ENCODE assay signal across 8 mouse cellular contexts in the genomic region with DNA sequence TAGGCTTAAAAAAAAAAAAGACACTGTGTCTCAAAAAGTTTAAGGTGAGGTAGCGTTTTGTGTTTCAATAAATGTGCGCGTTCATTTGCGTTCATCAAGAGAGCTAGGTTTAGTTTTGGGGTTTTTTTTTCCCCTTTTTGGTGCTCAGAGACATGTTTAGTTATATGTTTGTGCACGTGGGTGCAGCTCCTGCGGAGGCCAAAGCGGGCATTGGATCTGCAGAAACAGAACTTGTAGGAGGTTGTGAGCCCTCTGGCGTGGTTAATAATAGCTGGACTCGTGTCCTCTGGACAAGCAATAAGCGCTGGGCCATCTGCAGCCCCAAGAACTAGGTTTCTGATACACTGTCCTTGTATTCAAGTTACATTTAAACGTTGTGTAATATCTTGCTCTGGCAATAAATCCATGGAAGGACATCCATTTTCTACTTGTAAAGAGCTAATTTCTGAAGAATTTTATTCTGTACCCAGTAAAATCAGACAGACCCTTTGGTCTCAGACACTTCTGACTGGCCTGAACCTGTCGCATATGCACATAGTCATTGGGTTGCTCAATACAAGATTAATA. TPM values are rescaled to one million over a fixed set of nuclear protein-coding genes. Genes with fewer than 3 reads are reported as not detected.
DNase-seq lines count a peak whose midpoint lies in the region; ATAC-seq lines count a peak whose summit lies in the region.

No protein-coding gene starts in this region.

- peak overlapping the region; percentile 98 for H3K4me3 ChIP-seq in kidney, embryonic 16.5 days (ENCODE audit: low read length)
- H3K4me3 ChIP-seq in brown adipose tissue, adult 24 weeks (ENCODE audit: insufficient read depth, low read depth, low read length) = peak overlapping the region; percentile 83
- H3K4me3 ChIP-seq in hindbrain, embryonic 13.5 days = peak overlapping the region; percentile 93
- H3K4me3 ChIP-seq in midbrain, embryonic 16.5 days (ENCODE audit: low read depth, low read length) = peak overlapping the region; percentile 89

- peaks cover 23% of the 10 kb centered on the region for H3K36me3 ChIP-seq in kidney, embryonic 16.5 days (ENCODE audit: insufficient read depth, low read length)
- peaks cover 22% of the 10 kb centered on the region for H3K36me3 ChIP-seq in hindbrain, embryonic 13.5 days
- H3K36me3 ChIP-seq in midbrain, embryonic 16.5 days (ENCODE audit: control insufficient read depth, insufficient read depth, low read length) = no peaks in the 10 kb centered on the region

- no peaks in the 10 kb centered on the region for H3K9me3 ChIP-seq in kidney, embryonic 16.5 days (ENCODE audit: low read length)
- H3K9me3 ChIP-seq in hindbrain, embryonic 13.5 days = no peaks in the 10 kb centered on the region
- H3K9me3 ChIP-seq in midbrain, embryonic 16.5 days (replicated peaks; ENCODE audit: control insufficient read depth, low read length, poor library complexity, severe bottlenecking) = no peaks in the 10 kb centered on the region

- H3K9ac ChIP-seq in kidney, embryonic 16.5 days (replicated peaks; ENCODE audit: low read length) = peak overlapping the region; percentile 84
- peak overlapping the region; percentile 90 for H3K9ac ChIP-seq in hindbrain, embryonic 13.5 days
- H3K9ac ChIP-seq in midbrain, embryonic 16.5 days (ENCODE audit: low read depth, low read length) = peak overlapping the region; percentile 87

- peak overlapping the region; percentile 96 for H3K4me2 ChIP-seq in kidney, embryonic 16.5 days (replicated peaks; ENCODE audit: low read depth, low read length)
- peak overlapping the region; percentile 92 for H3K4me2 ChIP-seq in hindbrain, embryonic 13.5 days
- H3K4me2 ChIP-seq in midbrain, embryonic 16.5 days (ENCODE audit: low read length) = peak overlapping the region; percentile 98

- H3K27ac ChIP-seq in kidney, embryonic 16.5 days (ENCODE audit: low read length) = peak overlapping the region; percentile 91; the same call in 1 of the 2 replicates
- no peak overlapping the region for H3K27ac ChIP-seq in brown adipose tissue, adult 24 weeks (replicated peaks; ENCODE audit: low read depth, low read length)
- H3K27ac ChIP-seq in hindbrain, embryonic 13.5 days = peak overlapping the region; percentile 97; the same call in 1 of the 2 replicates
- H3K27ac ChIP-seq in midbrain, embryonic 16.5 days (ENCODE audit: low read length) = no peak overlapping the region; the same call in 1 of the 2 replicates

- WGBS in kidney, embryonic 16.5 days = 3% methylated on average over 12 of the region's 12 CpGs
- 6% methylated on average over 12 of the region's 12 CpGs for whole genome bisulfite sequencing in hindbrain, embryonic 13.5 days
- 4% methylated on average over 12 of the region's 12 CpGs for WGBS in midbrain, embryonic 16.5 days

- ATAC-seq in kidney, embryonic 16.5 days (ENCODE audit: low FRiP score, low TSS enrichment) = no peak
- no peak for ATAC-seq in hindbrain, embryonic 13.5 days (ENCODE audit: low FRiP score)
- ATAC-seq in midbrain, embryonic 16.5 days = no peak

- H3K27me3 ChIP-seq in kidney, embryonic 16.5 days (ENCODE audit: insufficient read depth, low read length) = no peaks in the 10 kb centered on the region
- no peaks in the 10 kb centered on the region for H3K27me3 ChIP-seq in hindbrain, embryonic 13.5 days
- no peaks in the 10 kb centered on the region for H3K27me3 ChIP-seq in midbrain, embryonic 16.5 days (ENCODE audit: control insufficient read depth, insufficient read depth, low read depth, low read length)

- DNase-seq in kidney, adult 11 months = no peak
- no peak for DNase-seq in yolk sac, embryonic 10.5 days (ENCODE audit: low spot score)
- DNase-seq in spleen, adult 12 weeks (ENCODE audit: low spot score) = no peak
- no peak for DNase-seq in urinary bladder, adult 18-20 months (ENCODE audit: low spot score in 2 of 2)

- H3K4me1 ChIP-seq in kidney, embryonic 16.5 days (ENCODE audit: insufficient read depth, low read length) = peaks cover 21% of the 10 kb centered on the region
- 0 out of 2 replicates have a peak, but pooled peaks cover 2% of the 10 kb centered on the region for H3K4me1 ChIP-seq in brown adipose tissue, adult 24 weeks (ENCODE audit: control insufficient read depth, insufficient read depth, insufficient read length, low read length)
- H3K4me1 ChIP-seq in hindbrain, embryonic 13.5 days (replicated peaks) = peaks cover 33% of the 10 kb centered on the region
- H3K4me1 ChIP-seq in midbrain, embryonic 16.5 days (ENCODE audit: control insufficient read depth, insufficient read depth, low read length) = peaks cover 22% of the 10 kb centered on the region

RNA-seq across cellular contexts. Expression of a gene that starts 0.9 kb away (rescaled TPM):
- polyA plus RNA-seq in kidney, embryonic 16.5 days (2015; fragmentation: Nextera tagmentation; extraction: Ambion mirVana) = 575 and 578 TPM in 2 replicates
- polyA plus RNA-seq in brown adipose tissue, adult 24 weeks (2012; ENCODE audit: insufficient read depth, insufficient read length, missing spikeins) = 88.2 and 89.2 TPM in 2 replicates
- polyA plus RNA-seq in hindbrain, embryonic 13.5 days (2015; fragmentation: Nextera tagmentation; extraction: Ambion mirVana) = 479 and 486 TPM in 2 replicates
- polyA plus RNA-seq in midbrain, embryonic 16.5 days (2015; fragmentation: Nextera tagmentation; extraction: Ambion mirVana) = 280 and 327 TPM in 2 replicates

RNA-seq across cellular contexts. Expression of a gene that starts 6.6 kb away (rescaled TPM):
- 145 and 146 TPM in 2 replicates for polyA plus RNA-seq in kidney, embryonic 16.5 days (2015; fragmentation: Nextera tagmentation; extraction: Ambion mirVana)
- polyA plus RNA-seq in brown adipose tissue, adult 24 weeks (2012; ENCODE audit: insufficient read depth, insufficient read length, missing spikeins) = 43.3 and 73.3 TPM in 2 replicates
- polyA plus RNA-seq in hindbrain, embryonic 13.5 days (2015; fragmentation: Nextera tagmentation; extraction: Ambion mirVana) = 115 and 123 TPM in 2 replicates
- polyA plus RNA-seq in midbrain, embryonic 16.5 days (2015; fragmentation: Nextera tagmentation; extraction: Ambion mirVana) = 120 and 124 TPM in 2 replicates

RNA-seq across cellular contexts. Expression of a gene that starts 24.9 kb away (rescaled TPM):
- 113 and 119 TPM in 2 replicates for polyA plus RNA-seq in kidney, embryonic 16.5 days (2015; fragmentation: Nextera tagmentation; extraction: Ambion mirVana)
- 65.9 and 131 TPM in 2 replicates for polyA plus RNA-seq in brown adipose tissue, adult 24 weeks (2012; ENCODE audit: insufficient read depth, insufficient read length, missing spikeins)
- 110 and 114 TPM in 2 replicates for polyA plus RNA-seq in hindbrain, embryonic 13.5 days (2015; fragmentation: Nextera tagmentation; extraction: Ambion mirVana)
- 93.6 and 100 TPM in 2 replicates for polyA plus RNA-seq in midbrain, embryonic 16.5 days (2015; fragmentation: Nextera tagmentation; extraction: Ambion mirVana)

RNA-seq across cellular contexts. Expression of a gene that starts 32.0 kb away (rescaled TPM):
- 187 and 221 TPM in 2 replicates for polyA plus RNA-seq in kidney, embryonic 16.5 days (2015; fragmentation: Nextera tagmentation; extraction: Ambion mirVana)
- 15.2 and 19.3 TPM in 2 replicates for polyA plus RNA-seq in brown adipose tissue, adult 24 weeks (2012; ENCODE audit: insufficient read depth, insufficient read length, missing spikeins)
- 359 and 370 TPM in 2 replicates for polyA plus RNA-seq in hindbrain, embryonic 13.5 days (2015; fragmentation: Nextera tagmentation; extraction: Ambion mirVana)
- 313 and 356 TPM in 2 replicates for polyA plus RNA-seq in midbrain, embryonic 16.5 days (2015; fragmentation: Nextera tagmentation; extraction: Ambion mirVana)

RNA-seq across cellular contexts. Expression of a gene that starts 54.4 kb away (rescaled TPM):
- polyA plus RNA-seq in kidney, embryonic 16.5 days (2015; fragmentation: Nextera tagmentation; extraction: Ambion mirVana) = 0.80 TPM in 1 of 2 replicates, not detected in the other
- polyA plus RNA-seq in brown adipose tissue, adult 24 weeks (2012; ENCODE audit: insufficient read depth, insufficient read length, missing spikeins) = not detected in 2 replicates
- polyA plus RNA-seq in hindbrain, embryonic 13.5 days (2015; fragmentation: Nextera tagmentation; extraction: Ambion mirVana) = 0.52 TPM in 1 of 2 replicates, not detected in the other
- polyA plus RNA-seq in midbrain, embryonic 16.5 days (2015; fragmentation: Nextera tagmentation; extraction: Ambion mirVana) = 0.47 TPM in 1 of 2 replicates, not detected in the other

Comparison
In these comparisons a context has a peak if more than half of its experiments do, and no peak if none do; other contexts are left out.
1. H3K27ac ChIP-seq: peak in kidney, embryonic 16.5 days (single experiment) and hindbrain, embryonic 13.5 days (single experiment); none in brown adipose tissue, adult 24 weeks (single experiment) and midbrain, embryonic 16.5 days (single experiment).
2. Peak in every context shown above with its lines, with median percentiles within 50 percentile points of each other: H3K4me2 ChIP-seq, H3K4me3 ChIP-seq and H3K9ac ChIP-seq.